Mouse (Mus musculus) macrophage (primary cell): ENCODE measurements around the gene Pax3. TPM values are rescaled to one million over a fixed set of nuclear protein-coding genes. Genes with fewer than 3 reads are reported as not detected.

Experiments
- H3K27ac ChIP-seq: fragments of 350-480 bp; formaldehyde crosslinking; 2 replicates; pipeline ENCODE4 v1.9.0; 2021
- H3K36me3 ChIP-seq: fragments of 350-480 bp; formaldehyde crosslinking; 2 replicates; pipeline ENCODE4 v1.9.0; 2021; ENCODE audit errors: inconsistent target
- H3K4me3 ChIP-seq: fragments of 350-480 bp; formaldehyde crosslinking; 2 replicates; pipeline ENCODE4 v1.9.0; 2021; ENCODE audit errors: inconsistent target
- H3K79me2 ChIP-seq: fragments of 350-480 bp; formaldehyde crosslinking; 2 replicates; pipeline ENCODE4 v1.9.0; 2021; ENCODE audit errors: inconsistent target
- WGBS: methylation state at CpG from one replicate; pipeline ENCODE4 v1.1.7; 2026; ENCODE audit warnings: inconsistent platforms; ENCODE audit not compliant: missing documents; 5-methylcytosine and 5-hydroxymethylcytosine counted together
- polyA plus RNA-seq: library from polyadenylated mRNA; stranded (reverse); fragments of 250-400 nt; gene quantifications from 3 replicates; pipeline ENCODE4 v1.2.4, GENCODE M21; 2018; ENCODE audit warnings: inconsistent platforms
- total RNA-seq, 78 experiments: library from RNA; depleted of rRNA; stranded (reverse); fragments of 250-400 nt; gene quantifications; 1 replicate in 9 of 78; 2 replicates in 24 of 78; 3 replicates in 43 of 78; 4 replicates in 2 of 78; pipeline ENCODE4 v1.2.4; 2018; ENCODE audit warnings: inconsistent platforms in 56 of 78

The Pax3 gene
- total RNA-seq (2018; cell fraction: chromatin; rRNA removed), result not detected
- total RNA-seq (2018; cell fraction: cytosol; rRNA removed), result not detected
- total RNA-seq (2018; cell fraction: nucleus; rRNA removed), result not detected
- polyA plus RNA-seq, result not detected in 3 replicates

GRCm38 (mm10) chr1:78196751-78197311 is at the start of gene Pax3:
TSS of gene Pax3 (minus strand) at chr1:78197134.
- WGBS, result 3% methylated on average over 37 of the region's 37 CpGs
- Histone ChIP-seq H3K4me3 (no peak within 1 kb of the TSS), H3K79me2 (no peaks in the 10 kb centered on the region), H3K27ac (no peak within 1 kb of the TSS), H3K36me3 (no peaks in the 10 kb centered on the region)

GRCm38 (mm10) chr1:78234306-78234705 is 37.4 kb upstream of the Pax3 start:
- H3K36me3 ChIP-seq, result no peaks in the 10 kb centered on the region
- 53% methylated on average over 5 of the region's 5 CpGs for WGBS
- no peak overlapping the region for H3K4me3 ChIP-seq
- no peaks in the 10 kb centered on the region for H3K79me2 ChIP-seq
- no peak overlapping the region for H3K27ac ChIP-seq

- no peaks in the 10 kb centered on the region for H3K36me3 ChIP-seq
- H3K4me3 ChIP-seq, result no peak overlapping the region
- WGBS, result 82% methylated on average over 10 of the region's 10 CpGs
- H3K79me2 ChIP-seq, result no peaks in the 10 kb centered on the region
- no peak overlapping the region for H3K27ac ChIP-seq
Measured at GRCm38 (mm10) chr1:78231901-78232546, 35.1 kb upstream of the Pax3 start.

GRCm38 (mm10) chr1:78229801-78230200 is 32.9 kb upstream of the Pax3 start:
- no peaks in the 10 kb centered on the region for H3K36me3 ChIP-seq
- H3K79me2 ChIP-seq, result no peaks in the 10 kb centered on the region
- no peak overlapping the region for H3K4me3 ChIP-seq
- H3K27ac ChIP-seq, result no peak overlapping the region

- no peaks in the 10 kb centered on the region for H3K36me3 ChIP-seq
- H3K4me3 ChIP-seq, result no peak overlapping the region
- 63% methylated on average over 5 of the region's 5 CpGs for WGBS
Measured at GRCm38 (mm10) chr1:78228771-78229170, 31.8 kb upstream of the Pax3 start.

GRCm38 (mm10) chr1:78218057-78218780 is 21.3 kb upstream of the Pax3 start:
- Histone ChIP-seq H3K4me3 (no peak overlapping the region), H3K36me3 (no peaks in the 10 kb centered on the region), H3K79me2 (no peaks in the 10 kb centered on the region), H3K27ac (no peak overlapping the region)
- WGBS, result 6% methylated on average over 19 of the region's 19 CpGs

More at GRCm38 (mm10) chr1:78228771-78229170, 31.8 kb upstream of the Pax3 start:
- Histone ChIP-seq H3K27ac (no peak overlapping the region), H3K79me2 (no peaks in the 10 kb centered on the region)

GRCm38 (mm10) chr1:78217151-78218034 is 20.5 kb upstream of the Pax3 start:
- 2% methylated on average over 75 of the region's 79 CpGs for WGBS
- Histone ChIP-seq H3K36me3 (no peaks in the 10 kb centered on the region), H3K4me3 (no peak overlapping the region), H3K27ac (no peak overlapping the region), H3K79me2 (no peaks in the 10 kb centered on the region)

- H3K27ac ChIP-seq, result no peak overlapping the region
- H3K79me2 ChIP-seq, result no peaks in the 10 kb centered on the region
- 3% methylated on average over 61 of the region's 79 CpGs for WGBS
- H3K4me3 ChIP-seq, result no peak overlapping the region
- H3K36me3 ChIP-seq, result no peaks in the 10 kb centered on the region
Measured at GRCm38 (mm10) chr1:78216509-78217141, 19.7 kb upstream of the Pax3 start.

GRCm38 (mm10) chr1:78215749-78216508 is 19.0 kb upstream of the Pax3 start:
- no peaks in the 10 kb centered on the region for H3K36me3 ChIP-seq
- no peak overlapping the region for H3K27ac ChIP-seq
- no peaks in the 10 kb centered on the region for H3K79me2 ChIP-seq
- H3K4me3 ChIP-seq, result no peak overlapping the region
- WGBS, result 7% methylated on average over 36 of the region's 36 CpGs

GRCm38 (mm10) chr1:78211041-78211440 is 14.1 kb upstream of the Pax3 start:
- no peak overlapping the region for H3K4me3 ChIP-seq
- WGBS, result 11% methylated on average over 5 of the region's 5 CpGs
- no peaks in the 10 kb centered on the region for H3K79me2 ChIP-seq

GRCm38 (mm10) chr1:78210568-78210967 is 13.6 kb upstream of the Pax3 start:
- Histone ChIP-seq H3K27ac (no peak overlapping the region), H3K36me3 (no peaks in the 10 kb centered on the region), H3K79me2 (no peaks in the 10 kb centered on the region), H3K4me3 (no peak overlapping the region)
- WGBS, result 11% methylated on average over 15 of the region's 15 CpGs

More at GRCm38 (mm10) chr1:78211041-78211440, 14.1 kb upstream of the Pax3 start:
- no peak overlapping the region for H3K27ac ChIP-seq
- H3K36me3 ChIP-seq, result no peaks in the 10 kb centered on the region

GRCm38 (mm10) chr1:78208281-78208814 is 11.4 kb upstream of the Pax3 start:
- Histone ChIP-seq H3K4me3 (no peak overlapping the region), H3K36me3 (no peaks in the 10 kb centered on the region), H3K27ac (no peak overlapping the region), H3K79me2 (no peaks in the 10 kb centered on the region)
- WGBS, result 7% methylated on average over 5 of the region's 9 CpGs

- WGBS, result 25% methylated on average over 4 of the region's 4 CpGs
- no peaks in the 10 kb centered on the region for H3K36me3 ChIP-seq
- H3K27ac ChIP-seq, result no peak overlapping the region
- H3K79me2 ChIP-seq, result no peaks in the 10 kb centered on the region
- no peak overlapping the region for H3K4me3 ChIP-seq
Measured at GRCm38 (mm10) chr1:78204341-78204740, 7.4 kb upstream of the Pax3 start.
